Mouse (Mus musculus) spleen, postnatal 10 days (tissue): ENCODE data around the gene Atxn1.

ENCODE experiments used
- DNase-seq, 2 experiments: peaks; one replicate each; pipeline ENCODE4 v3.0.0; 2021 to 2022; ENCODE audit warnings: low spot score in 2 of 2

The Atxn1 gene

DNA sequence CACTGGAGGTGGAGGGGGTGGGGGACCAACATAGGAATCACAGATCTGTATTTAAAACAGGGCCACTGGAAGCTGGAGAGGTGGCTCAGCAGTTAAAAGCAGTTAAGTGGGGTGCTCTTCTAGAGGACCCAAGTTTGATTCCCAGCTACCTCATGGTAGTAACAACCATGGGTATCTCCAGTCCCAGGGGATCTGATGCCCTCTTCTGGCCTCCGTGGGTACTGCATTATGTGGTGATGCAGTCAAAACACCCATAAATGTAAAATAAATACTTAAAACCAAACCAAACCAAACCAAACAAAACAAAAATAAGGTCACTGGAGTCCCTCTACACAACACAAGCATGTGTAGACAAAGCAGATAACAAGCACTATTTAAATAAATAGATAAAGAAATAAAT lies 32.9 kb downstream of the Atxn1 start:
- DNase-seq, result peak in 1 of 2 experiments; percentile 57

DNA sequence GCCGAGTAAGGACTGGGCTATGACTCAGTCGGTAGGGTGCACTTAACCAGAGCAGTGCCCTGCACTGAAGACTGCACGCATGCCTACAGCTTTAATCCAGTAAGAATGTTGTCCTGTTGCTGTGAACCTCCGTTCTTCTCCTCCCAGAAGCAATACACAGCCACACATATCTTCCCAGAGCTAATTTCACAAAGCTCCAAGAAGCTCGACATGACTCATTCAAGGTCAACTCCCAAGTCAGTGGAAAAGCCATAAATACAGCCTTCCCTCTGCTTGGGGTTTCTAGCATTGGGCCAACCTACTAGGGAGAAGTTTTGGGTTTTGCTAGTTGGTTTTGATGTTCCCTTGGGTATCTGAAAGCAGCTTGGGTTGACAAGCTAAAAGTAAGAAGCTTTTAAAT lies 33.6 kb downstream of the Atxn1 start:
- DNase-seq, result no peak

DNA sequence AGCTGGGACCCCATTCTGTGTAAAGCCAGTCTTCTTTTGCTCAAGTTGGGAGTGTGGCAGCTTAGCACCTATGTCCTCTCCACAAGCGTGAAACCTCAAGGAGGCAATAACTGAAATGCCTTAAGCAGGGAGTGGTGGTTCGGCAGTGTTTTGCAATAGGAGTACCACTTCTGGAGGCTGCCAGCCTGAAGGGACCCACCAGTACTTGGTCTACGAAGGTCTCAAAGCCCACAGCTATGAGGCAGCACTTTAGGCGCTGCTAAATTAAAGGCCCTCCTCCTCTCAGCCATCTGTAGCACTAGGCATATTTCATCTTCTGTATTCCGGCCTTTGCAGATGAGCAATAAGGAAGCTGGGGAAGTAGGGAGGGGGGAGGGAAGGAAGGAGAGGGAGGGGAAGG lies 35.1 kb downstream of the Atxn1 start:
- DNase-seq, result no peak

DNA sequence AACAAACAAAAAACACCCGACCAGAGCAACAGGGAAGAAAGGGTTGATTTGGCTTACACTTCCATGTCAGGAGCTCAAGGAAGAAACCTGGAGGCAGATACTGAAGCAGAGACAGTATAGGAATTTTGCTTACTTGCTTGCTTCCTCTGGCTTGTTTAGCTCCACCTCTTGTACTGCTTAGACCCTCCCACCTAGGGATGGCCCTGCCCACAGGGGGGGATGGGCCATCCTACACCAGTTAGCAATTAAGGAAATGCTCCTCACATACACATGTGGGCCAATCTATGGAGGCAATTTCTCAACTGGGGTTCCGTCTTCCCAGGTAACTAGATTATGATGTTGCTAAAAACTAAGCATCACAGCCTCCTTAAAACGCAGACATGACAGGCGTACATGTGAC lies 39.5 kb downstream of the Atxn1 start:
- DNase-seq, result no peak

DNA sequence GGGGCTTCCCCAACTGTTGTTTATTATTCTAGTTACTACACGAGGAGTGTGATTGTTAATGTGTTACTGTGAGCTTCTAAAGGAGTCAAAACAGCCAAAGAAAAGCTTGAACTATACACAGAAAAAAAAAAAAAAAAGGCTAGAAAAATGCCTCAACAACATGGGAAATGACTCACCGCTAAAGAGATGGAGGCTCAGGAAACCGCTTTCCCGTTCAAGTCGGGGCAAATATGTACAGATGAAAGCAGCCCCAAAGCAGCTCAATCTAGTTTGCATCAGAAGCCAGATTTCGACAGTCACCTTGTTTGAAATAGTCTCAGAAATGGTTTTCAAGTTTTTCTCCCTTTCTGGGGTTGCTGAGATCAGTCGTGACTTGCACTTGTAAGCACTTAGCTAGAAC lies 40.3 kb downstream of the Atxn1 start:
- DNase-seq, result no peak

DNA sequence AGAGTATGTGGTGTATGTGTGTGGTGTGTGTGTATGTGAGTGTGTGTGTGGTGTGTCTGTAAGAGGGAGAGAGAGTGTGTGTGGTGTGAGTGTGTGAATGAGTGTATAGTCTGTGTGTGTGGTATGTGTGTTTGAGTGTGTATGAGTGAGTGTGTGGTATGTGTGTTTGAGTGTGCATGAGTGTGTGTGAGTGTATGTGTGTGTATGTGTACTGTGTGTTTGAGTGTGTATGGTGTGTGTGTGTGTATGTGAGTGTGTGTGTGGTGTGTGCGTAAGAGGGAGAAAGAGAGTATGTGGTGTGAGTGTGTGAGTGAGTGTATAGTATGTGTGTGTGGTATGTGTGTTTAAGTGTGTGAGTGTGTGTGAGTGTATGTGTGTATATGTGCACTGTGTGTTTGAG lies 41.7 kb downstream of the Atxn1 start:
- DNase-seq, result no peak

DNA sequence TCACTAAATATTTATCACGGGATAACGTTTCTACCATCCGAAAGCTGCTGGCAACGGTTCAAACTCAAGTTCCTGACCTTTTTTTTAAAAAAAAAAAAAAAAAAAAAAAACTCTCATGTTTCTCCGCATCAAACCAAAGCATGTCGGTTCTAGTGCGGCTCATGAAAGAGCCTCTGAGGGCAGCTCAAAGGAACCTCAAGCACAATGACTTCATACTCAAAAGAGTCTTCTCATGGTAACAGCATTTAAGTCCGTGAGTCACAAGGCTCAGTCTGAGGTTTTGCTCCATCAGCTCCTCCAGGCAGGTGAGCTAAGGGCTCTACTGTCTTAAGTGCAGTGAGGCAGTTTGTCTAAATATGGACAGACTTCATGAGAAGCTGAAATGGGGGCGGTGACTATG lies 42.3 kb downstream of the Atxn1 start:
- DNase-seq, result no peak

DNA sequence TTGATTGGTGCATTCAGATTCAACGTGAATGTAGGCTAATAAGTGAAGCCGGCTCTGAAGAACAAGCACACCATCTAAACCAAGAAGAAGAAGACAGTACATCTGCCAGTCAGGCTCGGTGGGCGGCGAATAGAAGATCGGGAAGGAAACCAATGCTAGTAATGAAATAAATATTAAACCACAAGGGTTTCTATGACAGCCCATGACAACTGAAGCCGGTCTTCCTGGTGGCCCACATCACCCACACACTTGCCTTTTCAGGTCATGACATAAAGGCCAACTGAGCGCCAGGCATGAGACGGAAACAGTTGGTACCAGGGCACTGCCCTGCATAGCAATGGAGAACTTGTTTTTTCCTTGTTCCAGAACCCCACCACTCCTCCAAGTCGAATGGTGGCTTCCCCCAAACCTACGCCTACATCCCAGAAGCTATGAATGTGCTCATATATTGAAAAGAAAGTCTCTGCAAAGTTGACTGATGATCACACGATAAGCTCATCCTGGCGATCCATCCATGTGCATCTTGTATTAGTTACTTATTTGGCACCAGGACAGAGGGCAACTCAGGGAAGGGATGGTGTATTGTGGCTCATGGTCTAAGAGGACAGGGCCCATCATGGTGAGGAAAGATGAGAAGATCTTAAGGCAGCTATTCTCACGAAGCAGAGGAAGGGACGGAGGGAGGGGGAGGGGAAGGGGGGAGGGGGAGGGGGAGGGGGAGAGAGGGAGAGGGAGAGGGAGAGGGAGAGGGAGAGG lies 45.7 kb downstream of the Atxn1 start:
- no peak for DNase-seq

DNA sequence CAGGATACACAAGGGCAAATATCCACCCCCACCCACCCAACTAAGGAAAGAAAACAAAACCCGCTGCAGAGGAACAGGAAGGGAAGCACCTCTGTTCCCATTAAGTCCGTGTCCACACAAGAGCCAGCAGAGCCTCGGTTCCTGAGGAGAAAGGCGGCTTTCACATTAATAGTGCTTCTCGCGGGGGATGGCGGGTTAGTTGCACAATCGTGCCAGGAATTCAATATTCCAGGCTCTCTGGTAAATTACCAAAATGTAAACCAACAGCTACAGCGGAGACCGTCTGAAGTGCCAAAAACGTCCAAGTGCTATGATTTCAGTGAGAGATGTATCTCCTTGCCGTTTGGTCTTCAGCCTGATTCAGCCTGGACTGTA lies 46.8 kb downstream of the Atxn1 start:
- DNase-seq, result no peak

DNA sequence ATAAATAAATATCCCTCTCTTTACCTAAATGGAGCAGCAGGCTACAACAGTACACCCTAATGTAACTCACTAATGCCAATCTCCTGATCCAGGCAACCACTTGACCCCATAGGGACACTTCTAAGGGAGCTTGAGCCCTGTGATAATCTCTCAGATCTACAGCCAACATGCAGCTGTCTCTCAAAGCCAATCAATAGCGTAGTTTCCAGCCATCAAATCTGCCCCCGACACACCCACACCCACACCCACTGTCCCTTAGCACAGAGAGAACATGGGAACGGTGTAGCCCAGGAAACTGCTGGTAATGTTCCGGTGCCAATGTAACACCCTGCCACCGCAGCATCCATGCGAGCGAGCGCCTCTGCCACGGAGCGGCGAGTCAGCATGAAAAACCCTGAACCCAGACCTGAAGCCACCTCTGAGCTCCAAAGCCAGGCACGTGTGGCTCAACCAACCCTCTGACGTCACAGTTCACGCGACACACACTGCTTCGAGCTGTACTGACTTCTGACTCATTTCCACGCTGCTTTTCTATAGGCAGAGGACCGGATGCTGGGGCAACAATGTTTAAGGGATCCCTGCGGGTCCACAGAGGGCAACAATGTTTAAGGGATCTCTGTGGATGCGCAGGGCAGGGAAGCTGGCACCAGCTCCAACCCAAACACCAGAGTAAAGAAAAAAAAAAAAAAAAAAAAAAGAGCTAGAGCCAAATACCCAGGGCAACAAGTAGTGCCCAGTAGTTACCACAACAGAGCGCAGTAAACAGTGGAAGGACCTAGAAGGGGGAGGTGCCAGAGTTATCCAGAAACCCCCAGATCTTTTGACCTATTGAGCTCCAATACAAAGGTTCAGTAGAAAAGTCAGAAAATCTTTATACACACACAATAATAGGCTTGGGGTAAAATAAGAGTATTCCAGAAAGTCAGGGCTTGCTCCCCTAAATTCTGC lies 47.5 kb downstream of the Atxn1 start:
- no peak for DNase-seq

DNA sequence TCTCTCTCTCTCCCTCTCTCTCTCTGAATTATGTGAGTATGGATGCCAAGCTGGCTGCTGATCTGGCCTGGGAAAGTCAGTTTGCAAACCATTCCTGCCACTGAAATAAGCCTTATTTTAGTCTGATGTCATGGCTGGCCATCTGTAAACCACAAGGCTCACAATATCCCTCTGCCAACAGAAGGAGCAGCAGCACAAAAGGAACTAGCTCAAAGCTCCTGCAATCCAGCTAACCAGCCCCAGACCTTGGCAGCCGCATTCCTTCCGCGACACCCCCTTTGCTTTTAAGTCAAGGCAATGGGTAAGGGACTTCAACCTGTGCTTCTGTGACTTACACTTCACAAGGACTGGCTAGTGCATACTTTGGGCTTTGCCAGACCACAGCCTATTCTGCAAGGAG lies 48.9 kb downstream of the Atxn1 start:
- DNase-seq, result no peak

DNA sequence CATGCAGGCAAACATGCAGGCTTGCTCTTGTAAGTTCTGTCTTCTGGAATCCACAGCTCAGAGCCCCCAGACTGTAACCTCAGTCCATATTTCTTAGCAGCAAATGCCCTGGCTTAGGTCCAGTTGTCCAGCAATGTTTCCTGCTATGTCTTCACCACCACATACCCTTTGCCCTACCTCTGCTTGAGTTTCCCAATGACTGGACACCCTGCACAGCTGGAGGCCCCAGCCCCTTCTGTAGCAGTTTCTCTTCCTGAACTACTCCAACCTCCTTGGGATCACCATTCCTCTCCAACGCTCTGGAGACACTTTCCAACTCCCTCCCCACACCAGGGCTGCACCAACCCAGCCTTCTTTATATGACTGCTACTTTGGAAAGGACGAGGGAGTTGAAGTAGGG lies 49.8 kb downstream of the Atxn1 start:
- DNase-seq, result no peak

DNA sequence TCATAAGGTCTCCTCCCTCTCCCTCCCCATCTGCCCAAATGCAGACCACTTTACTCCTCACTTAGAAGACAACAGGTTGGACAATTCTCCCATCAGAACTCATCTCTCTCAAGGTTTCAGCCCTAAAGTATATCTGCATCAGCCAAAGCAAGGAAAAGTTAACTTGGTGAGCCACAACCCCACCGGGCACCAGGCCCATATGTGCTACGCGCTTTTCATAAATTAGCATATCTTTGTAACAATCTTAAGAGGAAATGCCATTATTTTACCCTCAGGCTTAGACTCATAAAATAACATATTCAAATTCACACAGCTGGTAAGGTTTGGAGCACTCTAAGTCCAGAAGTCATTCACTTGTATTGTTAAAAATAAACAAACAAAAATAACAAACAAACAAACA lies 50.7 kb downstream of the Atxn1 start:
- no peak for DNase-seq

DNA sequence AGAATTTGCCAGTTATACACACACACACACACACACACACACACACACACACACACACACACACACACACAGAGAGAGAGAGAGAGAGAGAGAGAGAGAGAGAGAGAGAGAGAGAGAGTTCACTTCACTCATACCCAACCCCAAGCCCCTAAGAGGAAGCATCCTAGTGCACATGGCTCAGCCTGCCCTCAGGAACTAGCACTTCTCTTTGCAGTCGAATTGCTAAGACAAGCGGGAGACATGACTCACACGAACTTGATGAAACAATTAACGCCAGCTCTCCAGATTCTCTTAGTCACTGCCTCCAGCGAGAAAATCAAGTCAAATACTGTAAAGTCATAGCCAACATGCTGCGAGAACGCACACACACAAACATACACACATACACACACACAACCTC lies 53.0 kb downstream of the Atxn1 start:
- DNase-seq, result no peak

DNA sequence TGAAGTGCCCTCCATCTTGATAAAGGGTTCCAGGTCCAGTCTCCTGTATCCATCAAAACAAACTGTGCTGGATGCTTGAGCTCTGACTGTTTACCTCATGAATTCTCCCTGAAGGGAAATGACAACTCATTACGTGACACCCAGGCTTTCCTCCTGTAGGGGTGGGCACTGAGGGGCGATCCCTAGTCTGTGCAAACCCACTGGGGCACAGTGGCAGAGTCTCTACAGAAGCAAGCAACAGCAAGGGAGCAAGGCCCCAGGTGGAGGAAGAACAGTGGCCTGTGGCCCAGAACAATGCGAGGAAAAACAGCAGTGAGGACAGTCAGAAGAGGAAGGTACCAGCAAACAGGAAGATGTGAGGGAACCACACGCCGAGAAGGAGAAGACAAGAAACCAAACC lies 53.7 kb downstream of the Atxn1 start:
- DNase-seq, result no peak

DNA sequence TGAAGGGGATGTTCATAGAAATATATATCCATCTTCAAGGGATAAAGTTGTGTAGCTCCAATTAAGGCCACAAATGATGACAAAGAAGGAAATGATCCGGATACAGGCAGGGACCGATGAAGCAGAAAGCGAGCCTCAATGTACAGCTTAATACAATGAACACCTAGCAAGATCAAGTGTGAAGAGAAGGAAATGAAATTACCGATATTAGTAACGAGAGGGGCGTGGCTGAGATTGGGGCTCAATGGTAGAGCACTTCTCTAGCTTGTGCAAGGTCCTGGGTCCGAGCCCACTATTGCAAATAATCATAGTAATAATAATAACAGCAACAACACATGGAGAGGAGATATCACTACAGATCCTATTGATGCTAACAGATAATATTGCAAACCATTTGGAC lies 54.5 kb downstream of the Atxn1 start:
- DNase-seq, result no peak

DNA sequence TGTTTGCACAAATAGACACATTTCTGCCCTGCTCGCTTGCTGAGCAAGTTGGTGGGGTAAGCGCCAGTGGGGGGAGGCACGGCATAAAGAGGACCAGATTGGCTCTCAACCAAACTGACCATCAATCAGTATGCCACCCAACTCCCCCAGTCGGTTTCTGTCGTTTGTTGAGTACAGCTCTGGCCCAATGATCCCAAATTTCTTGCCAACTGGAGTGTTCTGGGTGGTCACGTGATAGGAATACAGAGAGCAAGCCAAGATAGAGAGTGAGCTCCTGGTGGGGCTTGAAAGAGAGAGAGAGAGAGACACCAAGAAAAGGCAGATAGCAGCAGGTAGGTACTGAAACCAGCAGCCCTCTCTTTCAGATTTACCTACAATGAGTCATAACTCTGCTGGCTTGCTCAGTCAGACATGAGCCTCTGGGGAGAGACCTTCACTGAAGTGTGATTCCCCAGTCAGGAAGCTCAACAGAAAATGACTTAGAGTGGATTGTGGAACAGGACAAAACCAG lies 57.6 kb downstream of the Atxn1 start:
- DNase-seq, result no peak

DNA sequence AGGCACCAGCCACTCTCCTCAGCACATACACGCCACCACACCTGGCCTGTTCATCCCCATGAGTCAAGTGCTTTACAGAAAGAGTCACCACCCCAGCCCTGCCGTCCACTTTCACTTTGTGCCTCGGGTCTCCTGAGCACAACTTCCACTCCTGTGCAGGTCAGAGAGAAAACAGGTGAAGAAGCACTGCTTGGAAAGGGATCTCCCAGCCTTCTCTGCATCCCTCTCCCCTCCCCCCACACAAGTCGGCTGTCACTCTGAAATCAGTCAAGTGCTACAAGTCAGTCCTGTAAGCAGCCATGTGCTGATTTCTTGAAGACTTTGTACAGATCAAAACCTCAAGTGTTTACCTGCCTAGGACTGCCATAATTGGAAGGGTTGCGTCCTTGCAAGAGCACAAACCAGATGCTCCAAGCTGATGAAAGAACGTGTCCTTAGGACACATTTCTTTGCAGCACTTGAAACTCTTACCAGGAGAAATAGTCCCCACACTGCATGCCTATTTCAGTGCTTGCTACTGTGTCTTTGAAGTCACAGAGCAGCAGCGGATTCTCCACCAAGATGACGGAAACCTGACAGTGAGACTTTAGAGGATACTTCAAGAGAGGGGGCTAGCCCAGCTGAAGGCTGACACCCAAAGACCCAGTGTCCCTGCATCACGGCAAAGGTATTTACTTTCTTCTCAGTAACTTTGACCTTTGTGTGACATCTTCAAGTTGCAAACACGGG lies 58.2 kb downstream of the Atxn1 start:
- peak in 1 of 2 experiments; percentile 31 for DNase-seq

DNA sequence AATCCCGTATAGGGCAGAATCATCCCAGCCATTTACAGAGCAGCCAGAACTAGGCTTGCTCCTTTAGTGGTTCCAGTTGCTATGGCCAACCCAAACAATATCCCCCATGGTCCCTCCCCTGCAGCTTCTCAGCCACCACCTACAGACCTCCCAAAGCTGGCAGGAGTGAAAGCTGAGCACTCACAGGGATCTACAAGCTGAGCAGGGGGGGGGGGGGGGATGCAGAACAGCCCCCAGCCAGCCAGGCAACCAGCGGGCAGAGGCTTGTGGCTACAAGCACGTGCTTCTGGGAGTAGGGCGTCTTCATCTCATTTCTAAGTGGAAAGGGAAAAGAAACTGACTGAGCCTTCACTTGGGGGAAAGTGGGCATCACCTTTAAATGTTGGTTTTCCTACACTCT lies 59.9 kb downstream of the Atxn1 start:
- no peak for DNase-seq

DNA sequence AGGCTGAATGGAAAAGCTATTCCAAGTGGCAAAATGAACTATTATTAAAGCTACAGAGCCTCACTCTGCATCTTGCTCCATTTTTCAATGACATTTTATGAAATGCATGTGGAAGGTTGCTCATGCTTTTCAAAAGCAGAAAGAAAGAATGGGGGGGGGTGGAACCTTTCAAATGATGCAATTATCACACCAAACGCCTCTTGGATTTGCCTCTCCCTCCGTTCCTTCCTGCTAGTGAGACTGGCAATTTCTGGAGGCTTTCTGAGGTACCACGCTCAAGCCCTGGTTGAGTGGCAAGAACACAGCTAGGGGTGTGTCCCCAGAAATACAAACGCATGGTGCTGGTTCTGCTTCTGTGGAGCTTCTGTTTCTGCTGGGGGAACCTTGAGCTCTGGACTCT lies 60.4 kb downstream of the Atxn1 start:
- no peak for DNase-seq

DNA sequence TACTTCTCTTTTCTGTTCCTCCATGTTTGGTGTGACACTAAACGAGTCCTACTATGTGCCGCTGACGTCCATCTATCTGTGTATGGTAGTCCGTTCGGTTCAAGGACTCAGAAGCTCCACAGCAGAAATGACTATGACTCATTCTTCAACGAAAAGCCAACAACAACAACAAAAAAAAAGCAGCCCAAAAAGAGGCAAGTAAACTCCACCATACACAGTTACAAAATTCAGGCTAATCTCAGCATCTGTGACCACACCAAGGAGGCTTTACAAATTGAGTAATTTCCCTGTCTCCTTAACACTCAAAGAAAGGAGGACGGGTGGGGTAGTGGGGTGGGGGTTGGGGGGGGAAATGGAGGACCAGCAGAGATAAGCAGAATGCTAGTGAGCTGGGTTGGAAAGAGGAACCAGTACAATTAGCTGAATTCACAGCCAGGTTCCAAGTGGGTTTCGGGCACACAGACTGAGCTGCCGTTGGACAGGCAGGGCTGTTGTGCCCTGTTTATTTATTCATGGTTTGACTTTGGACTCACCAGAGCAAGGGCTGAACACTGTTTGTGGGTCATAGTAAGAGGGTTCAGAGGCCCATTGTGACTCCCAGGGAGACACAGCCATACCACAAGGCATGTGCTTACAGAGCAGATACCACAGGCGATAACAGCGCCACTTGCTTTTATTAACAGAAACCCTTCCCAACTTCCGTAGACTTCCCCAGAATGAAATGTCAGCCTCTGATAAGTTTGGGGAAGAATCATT lies 61.1 kb downstream of the Atxn1 start:
- no peak for DNase-seq

DNA sequence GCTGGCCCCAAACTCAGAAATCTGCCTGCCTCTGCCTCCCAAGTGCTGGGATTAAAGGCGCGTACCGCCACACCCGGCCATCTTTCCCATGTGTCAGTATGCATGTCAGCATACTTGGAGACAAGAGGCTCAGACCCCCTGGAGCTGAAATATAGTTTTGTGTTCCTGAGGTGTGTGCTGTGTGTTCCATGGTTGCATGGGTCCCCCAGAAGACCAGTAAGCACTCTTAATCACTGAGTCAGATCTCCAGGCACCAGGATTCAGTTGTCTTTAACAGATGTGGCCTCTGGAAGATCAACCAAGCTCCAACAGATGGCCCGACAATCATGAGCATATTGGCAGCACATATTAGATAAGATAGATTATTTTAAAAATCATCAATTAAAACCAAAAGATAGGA lies 62.4 kb downstream of the Atxn1 start:
- DNase-seq, result no peak
